Mouse (Mus musculus) bone marrow, adult 2 months (tissue): ENCODE data around the gene Icos.

Experiments used
- CTCF ChIP-seq: fragments of 200-500 bp; IDR thresholded peaks from 2 replicates; pipeline ENCODE4 v1.5.1; 2011; ENCODE audit warnings: low read length, control low read depth; ENCODE audit not compliant: control insufficient read depth, insufficient read depth
- POLR2A ChIP-seq: fragments of 200-500 bp; IDR thresholded peaks from 2 replicates; pipeline ENCODE4 v1.6.1; 2011; ENCODE audit warnings: low read depth, mild to moderate bottlenecking, control low read depth, low read length, borderline replicate concordance; ENCODE audit not compliant: control insufficient read depth

DNA sequence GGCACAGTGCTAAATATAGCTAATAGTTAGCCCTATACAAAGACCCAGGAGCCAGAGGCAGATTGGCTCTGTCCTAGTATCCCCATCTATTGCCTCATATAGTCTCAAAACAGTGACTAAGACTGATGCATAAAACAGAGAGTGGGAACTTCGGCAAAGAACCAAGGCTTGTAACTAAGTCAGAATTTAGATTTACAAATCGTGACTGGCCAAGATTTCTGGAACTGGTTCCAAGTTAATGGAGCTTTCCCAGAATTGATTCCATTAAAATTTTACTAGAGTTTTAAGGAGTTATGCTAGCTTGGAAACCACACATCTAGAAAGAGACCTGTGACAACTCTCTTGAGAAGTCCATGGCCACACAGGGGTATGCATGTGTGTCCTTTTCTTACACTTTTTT, 65.1 kb downstream of the Icos start:
- TF ChIP-seq CTCF (no peak), POLR2A (no peak)
